Mouse (Mus musculus) hindbrain, embryonic 16.5 days (tissue): ENCODE data around the gene Olfr152. TPM values are rescaled to one million over a fixed set of nuclear protein-coding genes. Genes with fewer than 3 reads are reported as not detected.

Source experiments
- ATAC-seq: fragments of 200-750 bp; cut with Nextera tagmentation; 2 replicates; pipeline ENCODE4 v1.8.0; 2017; ENCODE audit warnings: moderate TSS enrichment, moderate library complexity
- H3K27ac ChIP-seq: fragments of 300-500 bp; sonication (generic); 2 replicates; pipeline ENCODE4 v1.5.1; 2014; ENCODE audit warnings: low read depth, mild to moderate bottlenecking, control low read depth, low read length, moderate library complexity
- H3K27me3 ChIP-seq: fragments of 300-500 bp; sonication (generic); replicated peaks from 2 replicates; pipeline ENCODE4 v1.6.1; 2014; ENCODE audit warnings: low read length; ENCODE audit not compliant: control insufficient read depth, insufficient read depth
- H3K36me3 ChIP-seq: fragments of 300-500 bp; sonication (generic); 2 replicates; pipeline ENCODE4 v1.6.1; 2014; ENCODE audit warnings: mild to moderate bottlenecking, low read length, moderate library complexity, mixed read lengths; ENCODE audit not compliant: control insufficient read depth, insufficient read depth
- H3K4me1 ChIP-seq: fragments of 300-500 bp; sonication (generic); 2 replicates; pipeline ENCODE4 v1.6.1; 2014; ENCODE audit warnings: low read depth, low read length; ENCODE audit not compliant: control insufficient read depth, insufficient read depth
- H3K4me2 ChIP-seq: fragments of 300-500 bp; sonication (generic); 2 replicates; pipeline ENCODE4 v1.6.1; 2014; ENCODE audit warnings: mild to moderate bottlenecking, low read length, control low read depth, moderate library complexity
- H3K4me3 ChIP-seq: fragments of 300-500 bp; sonication (generic); 2 replicates; pipeline ENCODE4 v1.5.1; 2014; ENCODE audit warnings: mild to moderate bottlenecking, low read length, control low read depth, moderate library complexity
- H3K9ac ChIP-seq: fragments of 300-500 bp; sonication (generic); 2 replicates; pipeline ENCODE4 v1.6.1; 2014; ENCODE audit warnings: low read depth, mild to moderate bottlenecking, control low read depth, low read length, moderate library complexity
- H3K9me3 ChIP-seq: fragments of 300-500 bp; sonication (generic); 2 replicates; pipeline ENCODE4 v1.6.1; 2014; ENCODE audit warnings: mild to moderate bottlenecking, low read length, moderate library complexity; ENCODE audit not compliant: control insufficient read depth
- WGBS: fragments of 180-500 bp; shearing (Covaris S2); extraction: QIAGEN DNeasy Blood & Tissue Kit; methylation state at CpG from one replicate; pipeline ENCODE4 v1.1.7; 2014; 5-methylcytosine and 5-hydroxymethylcytosine counted together
- polyA plus RNA-seq: library from polyadenylated mRNA; unstranded; fragments of >200 nt; fragmentation: Nextera tagmentation; extraction: Ambion mirVana; gene quantifications from 2 replicates; pipeline ENCODE4 v1.2.1, GENCODE M21; 2015

The Olfr152 gene
- not detected in 2 replicates for polyA plus RNA-seq

- no peaks in the 10 kb centered on the region for H3K27me3 ChIP-seq
- H3K4me2 ChIP-seq: no peak within 1 kb of the TSS
- no peaks in the 10 kb centered on the region for H3K4me1 ChIP-seq
- no peak within 1 kb of the TSS for H3K9ac ChIP-seq
- H3K27ac ChIP-seq: no peak within 1 kb of the TSS
- H3K36me3 ChIP-seq: no peaks in the 10 kb centered on the region
- no peaks in the 10 kb centered on the region for H3K9me3 ChIP-seq
- no peak for ATAC-seq
- 70% methylated on average over 4 of the region's 4 CpGs for WGBS
- H3K4me3 ChIP-seq: no peak within 1 kb of the TSS
Observed at GRCm38 (mm10) chr2:87779183-87779582, at the start of gene Olfr152. Gene Olfr152, plus strand, starts transcription at chr2:87779483.

- no peak within 1 kb of the TSS for H3K9ac ChIP-seq
- H3K4me1 ChIP-seq: no peaks in the 10 kb centered on the region
- no peaks in the 10 kb centered on the region for H3K36me3 ChIP-seq
- no peaks in the 10 kb centered on the region for H3K9me3 ChIP-seq
- no peak within 1 kb of the TSS for H3K27ac ChIP-seq
- no peak for ATAC-seq
- no peaks in the 10 kb centered on the region for H3K27me3 ChIP-seq
- no peak within 1 kb of the TSS for H3K4me2 ChIP-seq
- WGBS: 85% methylated on average over 1 of the region's 1 CpGs
- H3K4me3 ChIP-seq: no peak within 1 kb of the TSS
Observed at GRCm38 (mm10) chr2:87739878-87740277, 39.4 kb upstream of the Olfr152 start, which contains the start of gene Olfr1138. Gene Olfr1138, minus strand, starts transcription at chr2:87739978.

DNA sequence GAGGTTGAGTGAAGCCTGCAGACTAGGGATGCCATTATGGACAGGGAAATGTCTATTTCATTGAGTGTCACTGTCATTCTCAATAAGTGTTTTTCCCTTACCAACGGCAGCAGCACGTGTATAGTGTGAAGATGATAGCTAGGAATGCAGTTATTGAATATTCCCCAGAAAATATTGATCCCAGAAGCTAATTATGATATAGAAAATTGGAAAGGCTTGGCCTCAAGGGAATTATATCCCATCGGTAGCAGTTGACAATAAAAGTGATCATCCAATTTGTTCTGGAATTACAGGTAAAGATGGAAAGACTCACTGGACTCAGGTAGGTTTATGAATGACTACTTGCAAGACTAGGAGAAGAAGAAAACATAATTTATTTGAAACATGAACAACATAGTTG is 35.8 kb upstream of the Olfr152 start, which contains the start of gene Olfr1140:
Olfr1140 (plus strand) TSS at position 301 of the 400 bp plus-strand sequence.
- ATAC-seq: no peak
- Histone ChIP-seq H3K36me3 (no peaks in the 10 kb centered on the region), H3K27me3 (no peaks in the 10 kb centered on the region), H3K4me2 (no peak within 1 kb of the TSS), H3K9ac (no peak within 1 kb of the TSS), H3K4me3 (no peak within 1 kb of the TSS), H3K9me3 (no peaks in the 10 kb centered on the region), H3K4me1 (no peaks in the 10 kb centered on the region), H3K27ac (no peak within 1 kb of the TSS)
- 75% methylated on average over 3 of the region's 3 CpGs for WGBS

DNA sequence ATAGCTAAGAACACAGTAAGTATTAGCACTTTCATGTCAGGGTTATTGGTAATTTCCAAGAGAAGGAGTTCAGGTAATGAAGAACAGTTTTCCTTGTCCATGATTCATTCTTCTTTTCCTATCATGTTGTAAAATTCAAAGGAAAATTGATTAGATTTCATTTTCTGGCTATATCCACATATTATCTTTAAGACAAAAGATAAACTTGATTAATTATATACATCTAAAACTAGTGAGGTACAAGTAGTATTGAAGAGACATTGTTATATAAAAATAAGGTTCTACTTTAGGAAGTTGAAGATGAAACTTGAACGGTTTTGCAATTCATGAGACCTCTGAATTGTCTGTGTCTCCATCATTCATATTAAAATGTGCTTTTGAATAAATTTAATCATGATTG is 25.4 kb upstream of the Olfr152 start, which contains the start of gene Olfr1141:
Olfr1141 (minus strand) TSS at position 101 of the 400 bp plus-strand sequence.
- no peaks in the 10 kb centered on the region for H3K36me3 ChIP-seq
- H3K4me1 ChIP-seq: no peaks in the 10 kb centered on the region
- H3K27ac ChIP-seq: no peak within 1 kb of the TSS
- no peak within 1 kb of the TSS for H3K4me3 ChIP-seq
- H3K4me2 ChIP-seq: no peak within 1 kb of the TSS
- ATAC-seq: no peak
- no peaks in the 10 kb centered on the region for H3K9me3 ChIP-seq
- no peak within 1 kb of the TSS for H3K9ac ChIP-seq
- H3K27me3 ChIP-seq: no peaks in the 10 kb centered on the region
- 82% methylated on average over 1 of the region's 1 CpGs for WGBS

DNA sequence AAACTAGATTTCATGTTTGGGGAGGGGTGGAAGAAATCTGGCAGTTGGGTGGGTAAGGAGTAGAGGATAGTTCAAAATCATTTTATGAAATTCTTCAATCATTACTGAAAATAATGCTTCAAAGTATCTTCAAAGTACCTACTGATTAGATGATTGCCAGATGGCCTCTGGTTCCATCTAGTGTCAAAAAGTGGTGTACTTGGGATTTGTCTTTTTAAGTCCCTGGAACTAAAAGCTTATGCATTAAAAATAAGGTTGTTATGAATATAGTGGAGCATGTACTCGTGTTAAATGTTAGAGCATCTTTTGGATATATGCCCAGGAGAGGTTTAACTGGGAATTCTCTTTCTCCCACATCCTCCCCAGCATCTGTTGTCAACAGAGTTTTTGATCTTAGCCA is 3.1 kb upstream of the Olfr152 start:
- H3K9me3 ChIP-seq: no peaks in the 10 kb centered on the region
- H3K27me3 ChIP-seq: no peaks in the 10 kb centered on the region
- H3K4me2 ChIP-seq: no peak overlapping the region
- H3K4me1 ChIP-seq: no peaks in the 10 kb centered on the region
- no peak overlapping the region for H3K9ac ChIP-seq
- no peaks in the 10 kb centered on the region for H3K36me3 ChIP-seq
- no peak overlapping the region for H3K27ac ChIP-seq
- WGBS: 67% methylated on average over 1 of the region's 1 CpGs
- ATAC-seq: no peak
- H3K4me3 ChIP-seq: no peak overlapping the region

DNA sequence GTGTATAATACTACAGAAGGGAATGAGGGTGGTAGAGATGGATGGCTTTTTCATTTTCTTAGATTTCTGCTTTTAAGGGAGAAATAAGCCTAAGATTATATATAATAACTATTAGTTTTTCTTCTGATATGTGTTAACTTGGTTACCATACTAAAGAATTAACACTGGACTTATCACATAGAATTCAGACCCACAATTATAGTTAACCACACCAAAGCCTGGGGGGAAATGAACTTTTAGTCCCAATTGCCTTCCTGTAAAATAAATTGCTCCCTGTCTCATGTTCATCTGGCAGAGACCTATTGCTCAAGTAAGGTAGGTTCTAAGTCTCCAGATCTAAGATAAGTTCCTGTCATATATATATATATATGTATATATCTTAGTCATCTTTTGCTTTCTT is 21.0 kb downstream of the Olfr152 start, which contains the start of gene Olfr1143:
Olfr1143 (plus strand) TSS at position 301 of the 400 bp plus-strand sequence.
- H3K27ac ChIP-seq: no peak within 1 kb of the TSS
- no peak for ATAC-seq
- no peak within 1 kb of the TSS for H3K4me2 ChIP-seq
- no peaks in the 10 kb centered on the region for H3K4me1 ChIP-seq
- no peak within 1 kb of the TSS for H3K9ac ChIP-seq
- no peaks in the 10 kb centered on the region for H3K27me3 ChIP-seq
- no peaks in the 10 kb centered on the region for H3K9me3 ChIP-seq
- H3K4me3 ChIP-seq: no peak within 1 kb of the TSS
- no peaks in the 10 kb centered on the region for H3K36me3 ChIP-seq

- no peak within 1 kb of the TSS for H3K9ac ChIP-seq
- no peak within 1 kb of the TSS for H3K4me3 ChIP-seq
- no peak within 1 kb of the TSS for H3K27ac ChIP-seq
- no peak for ATAC-seq
- H3K9me3 ChIP-seq: no peaks in the 10 kb centered on the region
- H3K27me3 ChIP-seq: no peaks in the 10 kb centered on the region
- H3K4me1 ChIP-seq: no peaks in the 10 kb centered on the region
- WGBS: 80% methylated on average over 1 of the region's 1 CpGs
- no peaks in the 10 kb centered on the region for H3K36me3 ChIP-seq
- no peak within 1 kb of the TSS for H3K4me2 ChIP-seq
Observed at GRCm38 (mm10) chr2:87809522-87809921, 30.2 kb downstream of the Olfr152 start, which contains the start of gene Olfr1145. Gene Olfr1145, plus strand, starts transcription at chr2:87809822.

GRCm38 (mm10) chr2:87830233-87830632 is 51.0 kb downstream of the Olfr152 start, which contains the start of gene Olfr1148:
Gene Olfr1148, plus strand, starts transcription at chr2:87830533.
- ATAC-seq: no peak

More at GRCm38 (mm10) chr2:87830233-87830632, 51.0 kb downstream of the Olfr152 start, which contains the start of gene Olfr1148:
- no peaks in the 10 kb centered on the region for H3K36me3 ChIP-seq
- no peak within 1 kb of the TSS for H3K9ac ChIP-seq
- H3K27ac ChIP-seq: no peak within 1 kb of the TSS
- no peaks in the 10 kb centered on the region for H3K9me3 ChIP-seq
- H3K4me3 ChIP-seq: no peak within 1 kb of the TSS
- 95% methylated on average over 1 of the region's 1 CpGs for WGBS
- no peaks in the 10 kb centered on the region for H3K27me3 ChIP-seq
- H3K4me2 ChIP-seq: no peak within 1 kb of the TSS
- no peaks in the 10 kb centered on the region for H3K4me1 ChIP-seq
